Mouse (Mus musculus) liver, embryonic 16.5 days (tissue): ENCODE data around the gene Prkcb. TPM values are rescaled to one million over a fixed set of nuclear protein-coding genes. Genes with fewer than 3 reads are reported as not detected.
A peak's percentile ranks its signal among the peaks of the same experiment; 100 is the strongest.

Experiments used
- ATAC-seq: fragments of 200-750 bp; cut with Nextera tagmentation; 2 replicates; pipeline ENCODE4 v1.8.0; 2017; ENCODE audit warnings: low read depth, mild to moderate bottlenecking, moderate number of reproducible peaks, moderate library complexity
- H3K27ac ChIP-seq: fragments of 300-500 bp; sonication (generic); 2 replicates; pipeline ENCODE4 v1.5.1; 2014; ENCODE audit warnings: mild to moderate bottlenecking, low read length
- H3K27me3 ChIP-seq: fragments of 300-500 bp; sonication (generic); 2 replicates; pipeline ENCODE4 v1.6.1; 2014; ENCODE audit warnings: low read depth, low read length, mixed read lengths; ENCODE audit not compliant: control insufficient read depth, insufficient read depth
- H3K36me3 ChIP-seq: fragments of 300-500 bp; sonication (generic); 2 replicates; pipeline ENCODE4 v1.6.1; 2014; ENCODE audit warnings: mild to moderate bottlenecking; ENCODE audit not compliant: control insufficient read depth, insufficient read depth
- H3K4me1 ChIP-seq: fragments of 300-500 bp; sonication (generic); 2 replicates; pipeline ENCODE4 v1.6.1; 2014; ENCODE audit warnings: low read depth, low read length, mixed read lengths; ENCODE audit not compliant: control insufficient read depth
- H3K4me2 ChIP-seq: fragments of 300-500 bp; sonication (generic); 2 replicates; pipeline ENCODE4 v1.6.1; 2014; ENCODE audit warnings: low read depth, low read length, mixed read lengths
- H3K4me3 ChIP-seq: fragments of 300-500 bp; sonication (generic); 2 replicates; pipeline ENCODE4 v1.5.1; 2014; ENCODE audit warnings: low read depth, mild to moderate bottlenecking, low read length
- H3K9ac ChIP-seq: fragments of 300-500 bp; sonication (generic); 2 replicates; pipeline ENCODE4 v1.6.1; 2014; ENCODE audit warnings: low read depth, low read length
- H3K9me3 ChIP-seq: fragments of 300-500 bp; sonication (generic); replicated peaks from 2 replicates; pipeline ENCODE4 v1.6.1; 2016; ENCODE audit warnings: low read length; ENCODE audit not compliant: control insufficient read depth
- WGBS: fragments of 180-500 bp; shearing (Covaris S2); extraction: QIAGEN DNeasy Blood & Tissue Kit; methylation state at CpG from one replicate; pipeline ENCODE4 v1.1.7; 2014; ENCODE audit not compliant: insufficient replicate concordance; 5-methylcytosine and 5-hydroxymethylcytosine counted together
- polyA plus RNA-seq: library from polyadenylated mRNA; unstranded; fragments of >200 nt; fragmentation: Nextera tagmentation; extraction: Ambion mirVana; gene quantifications from 2 replicates; pipeline ENCODE4 v1.2.1, GENCODE M21; 2015

Prkcb gene
- polyA plus RNA-seq, 1 experiment from 2014 or later, result 4.7 TPM

- Histone ChIP-seq H3K9me3 (no peaks in the 10 kb centered on the region), H3K27me3 (no peaks in the 10 kb centered on the region), H3K4me1 (no peaks in the 10 kb centered on the region), H3K27ac (no peak overlapping the region), H3K9ac (no peak overlapping the region), H3K4me3 (no peak overlapping the region), H3K4me2 (no peak overlapping the region), H3K36me3 (no peaks in the 10 kb centered on the region)
- WGBS, result 58% methylated on average over 8 of the region's 8 CpGs
- no peak for ATAC-seq
These were observed 164.1 kb downstream of the Prkcb start for GRCm38 (mm10) chr7:122452671-122453070.

GRCm38 (mm10) chr7:122459203-122459965, 170.8 kb downstream of the Prkcb start:
- 48% methylated on average over 9 of the region's 9 CpGs for WGBS
- Histone ChIP-seq H3K27ac (no peak overlapping the region), H3K4me3 (no peak overlapping the region), H3K36me3 (no peaks in the 10 kb centered on the region), H3K4me2 (no peak overlapping the region), H3K9ac (no peak overlapping the region), H3K27me3 (no peaks in the 10 kb centered on the region), H3K4me1 (no peaks in the 10 kb centered on the region), H3K9me3 (no peaks in the 10 kb centered on the region)
- peak; percentile 41; the same call in 1 of the 2 replicates for ATAC-seq

GRCm38 (mm10) chr7:122460020-122460419, 171.5 kb downstream of the Prkcb start:
- H3K27me3 ChIP-seq, result no peaks in the 10 kb centered on the region
- H3K4me2 ChIP-seq, result no peak overlapping the region
- no peak overlapping the region for H3K4me3 ChIP-seq
- H3K36me3 ChIP-seq, result no peaks in the 10 kb centered on the region
- ATAC-seq, result no peak
- H3K9me3 ChIP-seq, result no peaks in the 10 kb centered on the region
- no peak overlapping the region for H3K9ac ChIP-seq
- H3K27ac ChIP-seq, result no peak overlapping the region
- no peaks in the 10 kb centered on the region for H3K4me1 ChIP-seq
- WGBS, result 32% methylated on average over 2 of the region's 2 CpGs

DNA sequence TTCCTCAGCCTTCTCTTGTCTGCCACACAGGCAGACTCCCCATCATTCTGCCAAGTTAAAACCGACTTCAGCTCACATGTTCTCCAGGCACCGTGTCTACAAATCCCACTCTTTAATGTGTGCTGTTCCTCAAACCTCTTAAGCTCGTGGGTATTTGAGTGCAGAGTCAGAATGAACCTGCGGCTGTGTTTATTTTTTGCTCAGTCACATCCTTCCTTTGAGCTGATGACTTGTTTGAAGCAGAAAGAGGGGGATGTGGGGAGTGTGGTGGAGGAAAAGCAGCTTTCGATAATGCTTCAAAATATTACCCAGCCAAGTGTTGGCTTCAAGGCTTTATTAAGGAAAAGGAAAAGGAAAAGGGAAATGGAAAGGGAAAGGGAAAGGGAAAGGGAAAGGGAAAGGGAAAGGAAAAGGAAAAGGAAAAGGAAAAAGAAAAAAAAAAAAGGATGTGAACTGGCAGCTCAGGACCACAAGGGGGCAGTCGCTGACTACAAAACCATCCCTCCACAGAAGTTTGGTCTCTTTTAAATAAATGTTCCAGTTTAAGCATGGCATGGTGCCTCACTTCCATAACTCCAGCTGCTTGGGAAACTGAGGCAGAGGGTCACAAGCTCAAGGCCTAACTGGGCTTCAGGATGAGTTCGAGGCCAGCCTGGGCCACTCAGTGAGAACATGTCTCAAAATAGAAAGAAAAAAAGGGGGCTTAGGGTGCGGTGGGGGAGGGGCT, 177.4 kb downstream of the Prkcb start:
- Histone ChIP-seq H3K4me1 (no peaks in the 10 kb centered on the region), H3K27ac (no peak overlapping the region), H3K4me2 (no peak overlapping the region), H3K9me3 (no peaks in the 10 kb centered on the region), H3K36me3 (no peaks in the 10 kb centered on the region), H3K4me3 (no peak overlapping the region), H3K9ac (no peak overlapping the region), H3K27me3 (no peaks in the 10 kb centered on the region)
- 21% methylated on average over 8 of the region's 8 CpGs for WGBS
- no peak for ATAC-seq

DNA sequence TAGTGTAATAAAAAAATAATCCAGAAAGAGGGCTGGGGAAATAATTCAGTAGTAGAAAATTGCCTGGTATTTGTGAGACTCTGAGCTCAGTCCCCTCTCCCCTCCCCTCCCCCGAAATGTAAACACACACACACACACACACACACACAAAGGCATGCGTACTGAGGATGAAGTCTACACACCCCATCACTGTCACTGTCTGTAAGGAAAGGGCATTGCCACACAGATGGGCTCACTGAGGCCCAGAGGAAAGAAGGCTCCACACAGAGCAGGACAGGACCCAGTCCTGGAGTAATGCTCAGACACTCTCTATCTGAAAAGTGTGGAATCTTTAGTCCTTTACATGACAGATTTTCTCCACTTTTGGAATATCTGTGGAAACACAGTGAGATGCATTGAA, 178.2 kb downstream of the Prkcb start:
- Histone ChIP-seq H3K36me3 (no peaks in the 10 kb centered on the region), H3K27me3 (no peaks in the 10 kb centered on the region), H3K9me3 (no peaks in the 10 kb centered on the region), H3K4me1 (no peaks in the 10 kb centered on the region), H3K27ac (no peak overlapping the region), H3K4me3 (no peak overlapping the region), H3K4me2 (no peak overlapping the region), H3K9ac (no peak overlapping the region)
- WGBS, result 64% methylated on average over 2 of the region's 2 CpGs
- no peak for ATAC-seq

DNA sequence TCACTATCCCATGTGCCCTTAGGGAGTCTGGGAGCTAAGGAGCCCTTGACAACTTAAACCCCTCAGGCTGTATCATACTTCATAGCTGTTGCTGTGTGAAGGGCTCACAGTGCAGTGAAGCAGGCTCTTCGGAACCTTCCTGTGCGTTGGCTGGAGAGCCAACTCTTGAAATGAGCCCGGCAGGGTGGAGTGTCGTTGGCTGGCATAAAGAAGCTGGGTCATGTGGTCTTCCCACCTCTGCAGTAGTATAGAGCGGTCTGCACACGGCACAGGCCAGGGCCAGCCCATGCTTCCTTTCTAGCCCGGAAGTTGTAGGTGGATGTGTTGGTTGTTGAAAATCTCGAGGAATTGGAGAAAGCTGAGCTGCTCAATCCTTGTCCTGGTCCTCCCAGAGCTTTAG, 179.3 kb downstream of the Prkcb start:
- Histone ChIP-seq H3K27me3 (no peaks in the 10 kb centered on the region), H3K9ac (no peak overlapping the region), H3K4me2 (no peak overlapping the region), H3K9me3 (no peaks in the 10 kb centered on the region), H3K27ac (no peak overlapping the region), H3K4me1 (no peaks in the 10 kb centered on the region), H3K36me3 (no peaks in the 10 kb centered on the region), H3K4me3 (no peak overlapping the region)
- no peak for ATAC-seq
- 56% methylated on average over 8 of the region's 8 CpGs for WGBS

- 43% methylated on average over 18 of the region's 18 CpGs for WGBS
- Histone ChIP-seq H3K9me3 (no peaks in the 10 kb centered on the region), H3K4me2 (no peak overlapping the region), H3K27ac (no peak overlapping the region), H3K4me1 (no peaks in the 10 kb centered on the region), H3K27me3 (no peaks in the 10 kb centered on the region), H3K36me3 (no peaks in the 10 kb centered on the region), H3K9ac (no peak overlapping the region), H3K4me3 (no peak overlapping the region)
- ATAC-seq, result no peak
These were observed 182.1 kb downstream of the Prkcb start for GRCm38 (mm10) chr7:122470370-122471280.

DNA sequence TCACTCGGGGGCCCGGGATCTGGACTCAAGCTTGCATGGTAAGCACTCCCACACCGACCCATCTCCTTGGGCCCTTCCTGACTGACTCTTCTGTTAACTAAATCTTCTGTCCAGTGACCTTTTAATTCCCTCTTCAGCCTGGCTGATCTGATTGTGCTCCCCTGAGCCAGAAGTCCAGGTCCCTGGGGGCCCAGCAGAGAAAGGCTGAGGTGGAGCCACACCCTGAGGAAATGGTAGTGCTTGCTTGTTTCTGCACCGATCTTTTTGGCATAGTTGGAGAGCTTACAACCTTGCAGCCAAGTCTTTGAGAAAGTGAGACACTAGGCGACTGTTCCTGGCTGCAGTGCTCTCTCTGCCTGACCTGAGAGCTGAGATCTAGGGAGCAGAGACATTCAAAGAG, 183.7 kb downstream of the Prkcb start:
- Histone ChIP-seq H3K4me1 (no peaks in the 10 kb centered on the region), H3K9me3 (no peaks in the 10 kb centered on the region), H3K9ac (no peak overlapping the region), H3K27ac (no peak overlapping the region), H3K4me2 (no peak overlapping the region), H3K36me3 (no peaks in the 10 kb centered on the region), H3K27me3 (no peaks in the 10 kb centered on the region), H3K4me3 (no peak overlapping the region)
- no peak for ATAC-seq
- 57% methylated on average over 5 of the region's 5 CpGs for WGBS
